Mouse (Mus musculus) erythroid progenitor cell, adult 5-6 weeks (primary cell): ENCODE data around the gene Ascc1. TPM values are rescaled to one million over a fixed set of nuclear protein-coding genes. Genes with fewer than 3 reads are reported as not detected.

Experiments used
- ATAC-seq: replicated peaks from 2 replicates; pipeline ENCODE4 v1.8.0; 2016; ENCODE audit warnings: moderate number of reproducible peaks, mild to moderate bottlenecking, moderate TSS enrichment, inconsistent platforms; ENCODE audit not compliant: poor library complexity, low FRiP score, severe bottlenecking
- total RNA-seq, 2 experiments: library from RNA; stranded (forward) in 1 of 2; stranded (reverse) in 1 of 2; fragments of 150-400 nt in 1 of 2; fragments of 186-747, 209-891 nt in 1 of 2; gene quantifications; 2 replicates each; pipeline versions ENCODE4 v1.2.3 to v1.2.4; 2015 to 2017; ENCODE audit warnings: low replicate concordance in 2 of 2

The Ascc1 gene
- total RNA-seq, 2 experiments from 2014 or later: 11.3 to 22.6 TPM

DNA sequence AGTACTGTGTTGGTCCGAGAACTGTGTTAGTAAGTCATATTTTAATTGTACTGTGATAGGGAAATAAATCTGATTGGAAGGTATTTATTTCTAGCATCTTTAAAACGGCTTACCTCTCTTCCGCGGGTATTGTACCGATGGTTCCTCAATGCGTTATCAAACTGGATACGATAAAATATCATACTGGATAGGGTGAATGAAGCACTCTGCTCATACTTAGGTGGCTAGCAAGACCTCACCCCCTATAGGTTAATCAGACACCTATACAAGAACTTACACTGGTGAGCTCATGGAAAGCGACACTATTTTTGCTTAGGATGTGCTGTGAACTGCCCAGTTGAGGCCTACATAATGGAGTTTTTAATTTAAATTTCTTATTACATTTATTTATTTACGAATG is 1.2 kb downstream of the Ascc1 start:
- ATAC-seq: no peak

DNA sequence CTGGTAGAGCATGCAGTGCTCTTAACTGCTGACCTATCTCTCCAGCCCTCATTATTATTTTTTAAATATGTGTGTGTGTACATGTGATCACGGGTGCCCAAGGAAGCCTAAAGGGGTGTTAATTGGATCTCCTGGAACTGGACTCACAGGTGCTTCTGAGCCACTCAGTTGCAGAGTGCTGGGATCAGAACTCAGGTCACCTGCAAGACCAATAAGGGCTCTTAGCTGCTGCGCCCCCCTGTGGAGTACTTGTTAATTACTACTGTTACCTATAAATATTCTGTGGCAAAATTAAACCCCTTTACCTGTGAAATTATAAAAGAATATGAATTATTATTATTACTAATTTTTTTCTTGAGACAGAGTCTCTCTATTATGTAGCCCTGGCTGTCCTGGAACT is 2.7 kb downstream of the Ascc1 start:
- no peak for ATAC-seq

DNA sequence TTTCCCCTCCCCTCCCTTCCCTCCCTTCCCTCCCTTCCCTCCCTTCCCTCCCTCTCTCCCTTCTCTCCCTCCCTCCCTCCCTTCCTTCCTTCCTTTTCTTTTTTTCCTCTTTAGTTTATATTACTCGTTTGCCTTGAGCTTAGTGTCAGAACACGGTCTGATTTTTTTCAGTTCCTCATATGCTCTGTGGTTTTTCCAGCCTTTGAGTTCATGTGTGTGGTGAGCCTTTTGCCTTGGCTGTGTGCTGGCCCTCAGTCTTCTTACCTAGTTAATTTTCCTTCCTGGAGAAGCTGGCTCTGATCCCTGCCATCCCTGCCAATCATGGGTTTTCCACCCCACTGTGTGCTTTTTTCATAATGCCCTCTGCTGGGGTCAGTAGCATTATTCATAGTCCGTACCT is 6.5 kb downstream of the Ascc1 start:
- ATAC-seq: no peak

DNA sequence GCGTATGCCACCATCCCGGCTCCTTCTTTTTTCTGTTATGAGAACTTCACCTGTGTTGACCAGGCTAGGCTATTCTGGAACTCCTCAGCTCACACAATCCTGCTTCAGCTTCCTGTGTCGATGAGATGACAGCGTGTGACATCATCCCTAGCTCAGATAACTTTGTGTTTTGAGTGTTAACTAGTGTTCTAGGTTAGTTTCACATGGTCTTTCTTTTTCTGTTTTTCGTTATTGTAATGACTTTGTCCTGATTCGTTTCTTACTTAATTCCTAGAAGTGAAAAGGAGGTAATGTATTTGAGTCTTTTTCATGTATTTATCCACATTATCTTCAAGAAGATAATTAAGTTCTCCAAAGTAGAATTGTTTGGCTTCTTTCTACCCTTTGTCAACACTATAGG is 13.6 kb downstream of the Ascc1 start:
- ATAC-seq: no peak

DNA sequence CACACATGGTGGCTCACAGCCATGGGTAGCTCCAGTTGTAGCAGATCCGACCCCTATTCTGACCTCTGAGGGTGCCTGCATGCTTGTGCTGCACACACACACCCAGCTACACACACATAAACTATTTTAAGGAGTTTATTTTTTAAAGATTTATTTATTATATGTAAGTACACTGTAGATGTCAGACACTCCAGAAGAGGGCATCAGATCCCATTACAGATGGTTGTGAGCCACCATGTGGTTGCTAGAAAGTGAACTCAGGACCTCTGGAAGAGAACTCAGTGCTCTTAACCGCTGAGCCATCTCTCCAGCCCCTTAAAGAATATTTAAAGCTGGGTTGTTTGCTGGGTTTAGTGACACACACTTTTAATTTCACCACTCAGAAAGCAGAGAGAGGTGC is 16.7 kb downstream of the Ascc1 start:
- ATAC-seq: no peak

DNA sequence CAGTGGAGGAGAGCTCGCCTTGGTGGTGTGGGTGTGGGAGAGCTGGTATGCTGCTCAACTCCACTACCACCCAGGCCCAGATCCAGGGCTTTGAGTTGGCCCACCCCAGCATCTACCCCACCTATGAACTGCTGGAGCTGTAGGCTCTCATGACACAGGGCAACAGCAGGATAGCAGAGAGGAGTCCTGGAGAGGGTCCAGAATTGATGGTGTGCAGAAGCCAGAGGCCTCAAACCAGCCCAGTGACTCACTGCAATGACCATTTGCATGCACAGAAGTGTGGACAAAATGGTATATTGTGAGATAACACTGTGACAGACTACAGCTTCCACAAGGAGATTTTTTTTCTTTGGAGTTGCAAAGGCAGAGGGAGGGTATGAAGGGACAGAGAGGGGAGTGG is 21.1 kb downstream of the Ascc1 start:
- no peak for ATAC-seq

DNA sequence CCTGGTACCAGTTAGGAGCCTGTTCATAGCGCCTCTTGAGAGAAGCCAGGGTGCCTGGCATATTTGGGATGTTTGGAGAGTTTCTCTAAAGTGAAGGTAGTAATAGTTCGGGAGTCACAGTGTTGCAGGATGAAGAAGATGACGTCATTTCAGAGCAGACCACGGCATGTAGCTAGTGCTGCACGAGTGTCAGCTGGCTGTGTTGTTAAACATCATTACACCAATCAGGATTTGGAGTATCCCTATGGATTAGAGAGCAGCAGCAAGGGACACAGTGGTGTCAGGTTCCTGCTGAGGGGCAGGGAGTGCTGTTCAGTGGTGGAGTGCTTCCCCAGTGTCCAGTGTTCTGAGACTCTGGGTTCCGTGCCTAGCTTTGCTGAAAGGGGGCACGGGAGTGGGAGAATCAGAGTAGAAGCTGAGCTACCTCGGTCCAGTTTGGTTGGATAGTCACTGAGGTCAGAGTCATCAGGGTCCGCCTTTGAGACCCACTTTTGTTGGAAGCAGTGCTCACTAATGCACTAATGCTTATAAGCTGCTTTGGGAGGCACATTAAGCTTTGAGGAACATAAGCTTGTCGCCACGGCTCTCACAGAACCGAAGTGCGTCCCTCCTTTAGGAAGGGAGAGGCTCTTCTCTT is 24.3 kb downstream of the Ascc1 start:
- no peak for ATAC-seq

DNA sequence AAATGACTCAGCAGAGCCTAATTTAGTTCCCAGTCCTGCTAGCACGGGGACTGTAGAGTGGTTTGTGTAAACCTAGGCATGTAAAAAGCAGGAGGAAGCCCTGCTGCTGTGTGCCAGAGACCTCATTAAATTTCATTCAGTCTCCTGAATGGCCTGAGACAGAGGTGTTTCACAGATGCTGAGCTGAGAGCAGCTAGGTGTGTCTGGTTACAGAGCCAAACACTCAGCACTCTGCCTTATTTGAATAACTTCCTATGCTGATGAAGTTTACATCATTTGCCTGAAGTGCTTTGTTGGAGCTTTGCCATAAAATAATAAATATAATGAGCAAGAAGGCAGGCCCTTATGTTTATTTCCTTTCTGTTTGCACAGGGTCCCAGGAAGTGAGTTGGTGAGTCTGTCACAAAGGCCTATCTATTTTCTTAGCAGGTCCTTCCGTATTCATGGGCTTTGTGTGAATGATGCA is 25.0 kb downstream of the Ascc1 start:
- ATAC-seq: no peak

DNA sequence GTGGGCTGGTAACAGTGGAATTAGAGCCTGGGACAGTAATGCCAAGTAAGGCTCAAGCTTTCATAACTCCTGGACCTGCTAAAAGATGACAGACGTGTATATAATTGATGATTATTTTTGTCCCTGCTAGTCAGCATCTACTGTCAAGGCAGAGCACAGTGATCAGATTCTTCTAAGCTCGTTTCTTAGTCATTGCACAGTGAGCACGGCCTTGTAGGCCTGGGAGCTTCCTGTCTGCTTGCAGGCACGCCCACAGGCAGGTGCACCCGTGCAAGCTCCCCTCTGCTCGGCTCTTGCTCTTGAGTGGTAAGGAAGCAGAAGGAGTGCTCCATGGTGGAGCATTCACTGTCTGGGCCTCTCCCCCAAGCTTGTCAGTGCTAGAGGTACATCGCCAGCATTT is 25.6 kb downstream of the Ascc1 start:
- no peak for ATAC-seq

DNA sequence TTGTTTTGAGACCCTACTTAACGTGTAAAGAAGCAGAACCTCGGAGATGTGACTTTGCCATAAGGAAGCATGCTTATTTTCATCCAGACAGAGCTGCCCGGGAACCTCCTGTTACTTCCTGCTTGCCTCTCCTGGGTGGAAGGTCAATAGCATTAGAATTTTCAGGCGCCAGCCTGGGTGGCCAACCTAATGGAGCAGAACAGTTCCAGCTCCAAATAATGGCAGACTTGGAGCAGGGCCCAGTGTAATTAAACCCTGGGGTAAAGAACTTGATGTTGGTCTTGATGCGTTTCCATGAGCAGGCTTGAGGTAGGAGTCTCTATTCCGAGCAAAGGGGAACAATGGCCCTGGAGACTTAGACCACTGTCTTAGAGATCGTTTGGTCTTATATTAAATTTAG is 26.4 kb downstream of the Ascc1 start:
- ATAC-seq: no peak

DNA sequence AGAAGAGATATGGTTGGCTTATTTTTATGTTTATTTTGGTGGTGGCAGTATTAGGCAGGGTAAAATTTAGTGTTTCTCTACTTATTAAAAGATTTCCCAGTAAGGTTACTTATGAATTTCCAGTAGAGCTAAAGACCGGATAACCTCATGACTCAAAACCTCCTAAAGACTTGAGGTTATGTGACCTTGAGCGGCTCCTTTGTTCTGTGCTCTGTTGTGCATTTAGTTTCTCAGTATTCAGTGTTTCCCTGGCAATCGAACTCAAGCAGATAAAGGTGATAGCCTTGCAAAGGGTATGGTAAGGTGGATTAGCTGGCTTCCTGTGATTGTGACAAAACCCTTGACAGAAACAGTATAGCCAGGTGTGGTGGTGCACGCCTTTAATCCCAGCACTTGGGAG is 26.8 kb downstream of the Ascc1 start:
- ATAC-seq: no peak

DNA sequence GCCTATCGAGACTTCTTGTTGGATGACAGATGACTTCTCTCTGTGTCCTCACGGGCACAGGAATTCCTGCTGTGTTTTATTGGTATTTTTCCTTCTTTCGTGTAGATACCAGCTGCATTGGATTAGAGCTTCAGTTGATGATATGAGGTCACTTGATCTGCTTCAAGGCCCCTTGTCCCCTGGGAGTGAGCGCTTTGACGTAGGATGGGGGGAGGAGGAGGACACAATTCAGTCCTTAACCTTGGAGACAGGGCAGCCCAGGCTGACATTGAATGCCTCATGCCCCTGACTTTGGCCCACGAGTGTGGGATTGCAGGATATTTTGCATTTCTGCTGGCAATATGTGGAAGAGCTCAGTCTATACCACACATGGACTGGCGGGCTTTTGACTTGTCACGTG is 29.0 kb downstream of the Ascc1 start:
- ATAC-seq: no peak

DNA sequence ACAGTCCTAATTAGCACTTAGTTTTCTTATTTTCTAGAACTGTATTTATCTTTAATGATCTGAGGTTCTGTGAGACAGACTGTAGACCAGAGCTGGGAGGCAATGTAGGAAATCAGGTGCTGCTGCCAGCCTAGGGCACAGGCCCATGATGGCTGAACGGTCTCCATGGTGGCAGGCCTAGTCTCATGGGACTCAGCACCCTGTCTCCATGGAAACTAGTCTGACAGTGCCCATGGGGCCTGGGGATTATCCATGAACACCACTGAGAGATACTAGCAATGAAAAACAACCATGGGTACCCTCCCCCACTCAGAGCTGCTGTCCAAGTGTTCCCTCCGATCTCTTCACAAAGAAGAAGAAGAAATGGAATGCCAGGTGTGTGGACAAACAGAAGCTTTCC is 29.4 kb downstream of the Ascc1 start:
- ATAC-seq: no peak

DNA sequence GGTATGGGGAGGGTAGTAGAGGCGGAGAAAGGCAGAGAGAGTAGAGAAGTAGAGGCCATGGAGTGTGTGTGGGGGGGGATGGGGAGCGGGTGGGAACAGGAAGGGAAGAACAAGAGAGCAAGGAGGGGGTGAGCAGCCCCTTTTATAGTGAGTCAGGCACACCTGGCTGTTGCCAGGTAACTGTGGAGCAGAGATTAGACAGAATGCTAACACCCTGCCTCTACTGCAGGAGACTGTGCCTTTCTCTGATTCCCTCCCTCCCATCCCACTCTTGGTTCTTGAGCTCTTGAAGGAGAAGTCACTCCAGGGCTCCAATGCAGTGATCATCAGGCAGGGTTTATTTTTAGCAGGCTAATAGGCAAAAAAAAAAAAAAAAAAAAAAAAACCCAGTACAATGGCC is 30.0 kb downstream of the Ascc1 start:
- no peak for ATAC-seq

DNA sequence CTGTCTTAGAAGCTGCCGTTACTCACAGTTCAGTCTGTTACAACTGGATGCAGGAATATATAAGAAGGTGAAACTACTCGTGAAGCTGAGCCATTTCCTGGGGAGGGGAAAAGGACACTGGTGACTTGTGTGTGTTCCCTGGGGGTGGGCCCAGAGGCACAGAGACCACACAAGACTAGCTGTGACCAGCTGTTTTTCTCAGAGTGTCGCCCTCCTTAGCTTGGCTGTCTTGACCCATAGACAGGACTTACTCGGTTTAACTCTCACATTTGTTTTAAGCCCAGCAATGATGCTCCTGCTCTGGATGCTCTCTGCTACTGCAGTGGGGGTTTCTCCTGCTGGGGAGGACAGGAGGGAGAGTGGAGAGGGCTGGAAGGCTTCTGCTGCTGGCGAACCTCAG is 30.5 kb downstream of the Ascc1 start:
- ATAC-seq: no peak

DNA sequence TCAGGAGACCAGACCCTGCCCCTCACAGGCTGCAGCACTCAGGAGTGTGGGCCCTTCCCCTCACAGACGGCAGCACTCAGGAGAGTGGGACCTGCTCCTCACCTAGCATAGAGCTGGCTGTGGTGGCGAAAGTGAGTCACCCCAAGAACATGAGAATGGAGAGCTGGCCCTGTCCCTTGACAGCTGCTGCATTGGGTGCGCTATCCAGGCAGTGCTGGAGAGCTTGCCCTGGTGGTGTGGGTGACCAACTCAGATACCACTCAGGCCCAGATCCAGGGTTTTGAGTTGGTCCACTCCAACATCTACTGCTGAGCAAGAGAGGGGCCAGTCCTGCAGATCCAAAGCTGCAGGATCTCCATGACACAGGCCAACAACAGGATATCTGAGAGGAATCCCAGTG is 32.0 kb downstream of the Ascc1 start:
- ATAC-seq: no peak

DNA sequence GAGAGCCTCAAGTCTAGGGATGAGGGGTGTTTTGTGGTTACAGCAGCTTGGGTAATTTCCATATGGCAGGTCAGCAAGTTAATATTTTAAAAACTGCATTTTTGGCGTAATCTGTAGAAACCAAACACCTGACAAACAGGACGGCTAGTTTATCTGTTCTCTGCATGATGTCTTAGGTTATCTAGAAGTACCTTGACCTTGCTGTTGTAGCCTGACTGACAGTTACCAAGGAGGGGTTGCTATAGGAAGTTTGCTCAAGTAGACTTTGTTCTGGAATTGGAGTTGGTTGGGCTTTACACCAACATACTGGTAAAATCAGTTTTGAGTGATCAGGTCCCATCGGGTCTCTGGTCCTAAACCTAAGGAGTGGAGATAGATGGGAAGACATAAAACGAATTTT is 33.1 kb downstream of the Ascc1 start:
- ATAC-seq: 0 out of 2 replicates have a peak, but pooled peaks have one; percentile 47

DNA sequence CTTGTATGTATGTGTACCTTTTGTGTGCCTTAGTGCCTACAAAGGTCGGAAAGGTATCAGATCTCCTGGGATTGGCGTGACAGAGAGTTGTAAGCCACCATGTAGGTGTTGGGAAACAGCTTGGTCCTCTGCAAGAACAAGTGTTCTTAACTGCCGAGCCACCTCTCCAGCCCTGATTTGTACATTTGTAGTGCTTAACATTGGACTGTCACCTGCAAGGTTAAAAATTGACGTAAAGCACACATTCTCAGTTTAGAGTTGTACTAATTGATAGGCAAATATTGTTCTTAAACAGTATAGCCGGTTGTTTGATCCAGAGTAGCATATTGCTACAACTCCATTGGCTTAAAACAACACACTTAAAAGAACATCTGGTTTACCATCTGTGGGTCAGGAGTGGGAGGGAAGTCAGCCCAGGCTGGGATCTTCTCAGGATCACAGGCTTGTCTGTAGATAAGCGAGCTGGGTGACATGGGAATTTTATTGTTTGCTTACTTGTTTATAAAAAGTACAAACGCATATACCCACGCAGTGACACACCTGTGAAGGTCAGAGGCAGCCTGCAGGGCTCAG is 39.8 kb downstream of the Ascc1 start:
- ATAC-seq: no peak

DNA sequence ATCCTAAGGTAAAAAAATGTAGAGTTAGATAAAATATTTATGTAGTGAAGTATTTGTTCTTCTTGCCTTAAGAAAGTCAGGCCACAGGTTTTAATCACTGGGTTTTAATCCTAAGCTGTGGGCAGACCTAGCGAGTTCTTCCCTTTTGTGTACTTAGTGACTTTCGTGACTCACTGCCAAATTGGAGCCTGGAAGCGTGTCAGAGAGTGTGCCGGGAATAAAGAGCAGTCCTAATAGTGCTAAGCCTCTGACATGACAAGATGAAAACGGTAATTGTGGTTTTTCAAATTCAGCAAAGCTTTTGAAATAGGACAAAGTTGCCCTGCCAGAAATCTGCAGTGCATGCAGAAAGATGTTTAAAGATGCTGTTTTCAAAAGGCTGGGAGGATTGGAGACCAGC is 44.1 kb downstream of the Ascc1 start:
- ATAC-seq: no peak

DNA sequence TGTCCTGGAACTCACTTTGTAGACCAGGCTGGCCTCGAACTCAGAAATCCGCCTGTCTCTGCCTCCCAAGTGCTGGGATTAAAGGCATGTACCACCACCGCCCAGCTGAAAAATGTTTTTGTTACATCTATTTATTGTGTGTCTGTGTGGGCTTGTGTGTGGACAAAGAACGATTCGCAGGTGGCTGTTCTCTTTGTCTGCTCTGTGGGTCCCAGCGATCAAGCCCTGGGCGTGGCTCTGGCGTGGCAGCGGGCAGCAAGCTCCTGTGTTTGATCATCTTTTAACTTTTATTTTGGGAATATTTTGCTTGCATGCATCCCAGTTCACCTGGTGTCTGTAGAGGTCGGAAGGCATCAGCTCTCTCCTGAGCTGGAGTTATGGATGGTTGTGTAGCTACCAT is 48.0 kb downstream of the Ascc1 start:
- ATAC-seq: no peak

DNA sequence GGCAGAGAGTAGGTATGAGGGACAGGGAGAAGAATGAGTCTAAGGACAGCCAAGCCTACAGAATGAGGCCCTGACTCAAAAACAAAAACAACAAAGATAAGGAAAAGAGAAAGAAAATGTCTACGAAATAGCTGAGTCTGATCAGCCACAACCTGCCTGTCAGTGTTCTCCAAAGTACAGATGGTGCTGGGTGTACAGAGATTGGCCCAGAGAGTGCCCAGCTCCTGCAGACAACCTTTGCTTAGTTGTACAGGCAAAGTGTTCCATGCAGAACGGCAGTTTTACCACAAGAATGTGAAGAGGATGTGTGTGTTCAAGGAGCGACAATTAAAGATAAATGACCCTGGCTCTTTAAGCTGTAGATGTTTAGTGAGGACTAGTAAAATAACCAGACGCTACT is 50.5 kb downstream of the Ascc1 start:
- ATAC-seq: no peak

DNA sequence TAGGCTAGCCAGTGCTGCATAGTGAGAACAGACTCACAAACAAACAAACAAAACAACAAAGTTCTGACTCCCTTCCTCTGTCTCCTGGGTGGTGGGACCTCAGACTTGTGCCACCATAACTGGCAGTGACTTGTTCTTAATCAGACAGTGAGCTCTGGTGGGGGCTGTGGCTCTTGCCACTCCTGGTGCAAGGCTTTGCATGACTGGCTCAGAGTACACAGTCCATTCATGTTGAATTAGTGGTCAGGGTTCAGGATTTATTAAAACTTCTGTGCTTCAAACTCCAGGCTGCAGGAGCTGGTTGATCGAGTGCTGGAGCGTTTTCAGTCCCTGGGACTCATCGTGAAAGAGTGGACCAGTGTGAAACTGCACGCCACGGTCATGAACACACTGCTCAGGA is 59.6 kb downstream of the Ascc1 start:
- no peak for ATAC-seq
